Mouse (Mus musculus): Measurements from ENCODE around the gene Ecm1. TPM values are rescaled to one million over a fixed set of nuclear protein-coding genes. Genes with fewer than 3 reads are reported as not detected.
A peak's percentile ranks its signal among the peaks of the same experiment; 100 is the strongest.
"Not testable (repeated sequence)": the region's sequence is repeated elsewhere in the genome, so short reads cannot be mapped to it uniquely, and the experiment has no call there.

The Ecm1 gene
- polyA plus RNA-seq, 1 experiment, result 38.2 TPM

- 25% methylated on average over 11 of the region's 11 CpGs for WGBS
- no peak for TF ChIP-seq POLR2A (IDR thresholded peaks at IDR 0.05; ENCODE audit: borderline replicate concordance, control insufficient read depth, low read depth, low read length)
- TF ChIP-seq CTCF (IDR thresholded peaks at IDR 0.05; ENCODE audit: control insufficient read depth, insufficient read depth, low read length), result no peak
- H3K27ac ChIP-seq (ENCODE audit: control insufficient read depth, insufficient read depth, low read depth, low read length, poor library complexity), result peak overlapping the region; percentile 65
- H3K4me1 ChIP-seq (ENCODE audit: control insufficient read depth, insufficient read depth, low read length), result peaks cover 10% of the 10 kb centered on the region
- no peak overlapping the region for H3K4me3 ChIP-seq (replicated peaks; ENCODE audit: control insufficient read depth, low read depth, low read length)
Measured at GRCm38 (mm10) chr3:95693821-95694807, 45.3 kb downstream of the Ecm1 start.

GRCm38 (mm10) chr3:95692677-95693076, 46.7 kb downstream of the Ecm1 start:
- TF ChIP-seq POLR2A (IDR thresholded peaks at IDR 0.05; ENCODE audit: borderline replicate concordance, control insufficient read depth, low read depth, low read length), result no peak
- no peak for TF ChIP-seq CTCF (IDR thresholded peaks at IDR 0.05; ENCODE audit: control insufficient read depth, insufficient read depth, low read length)
- 54% methylated on average over 6 of the region's 6 CpGs for WGBS
- no peak overlapping the region for H3K4me3 ChIP-seq (replicated peaks; ENCODE audit: control insufficient read depth, low read depth, low read length)
- H3K4me1 ChIP-seq (ENCODE audit: control insufficient read depth, insufficient read depth, low read length), result peaks cover 10% of the 10 kb centered on the region
- H3K27ac ChIP-seq (ENCODE audit: control insufficient read depth, insufficient read depth, low read depth, low read length, poor library complexity), result no peak overlapping the region

GRCm38 (mm10) chr3:95690552-95690951, 48.8 kb downstream of the Ecm1 start:
- not testable (repeated sequence) for H3K4me3 ChIP-seq (replicated peaks; ENCODE audit: control insufficient read depth, low read depth, low read length); H3K27ac ChIP-seq (ENCODE audit: control insufficient read depth, insufficient read depth, low read depth, low read length, poor library complexity); H3K4me1 ChIP-seq (ENCODE audit: control insufficient read depth, insufficient read depth, low read length)
- WGBS, result 84% methylated on average over 2 of the region's 2 CpGs

GRCm38 (mm10) chr3:95689940-95690339, 49.4 kb downstream of the Ecm1 start:
- Histone ChIP-seq H3K27ac (ENCODE audit: control insufficient read depth, insufficient read depth, low read depth, low read length, poor library complexity) (no peak overlapping the region), H3K4me3 (replicated peaks; ENCODE audit: control insufficient read depth, low read depth, low read length) (no peak overlapping the region), H3K4me1 (ENCODE audit: control insufficient read depth, insufficient read depth, low read length) (peaks cover 6% of the 10 kb centered on the region)
- TF ChIP-seq CTCF (IDR thresholded peaks at IDR 0.05; ENCODE audit: control insufficient read depth, insufficient read depth, low read length) (no peak), POLR2A (IDR thresholded peaks at IDR 0.05; ENCODE audit: borderline replicate concordance, control insufficient read depth, low read depth, low read length) (no peak)
- 69% methylated on average over 2 of the region's 2 CpGs for WGBS

- TF ChIP-seq CTCF (IDR thresholded peaks at IDR 0.05; ENCODE audit: control insufficient read depth, insufficient read depth, low read length) (no peak), POLR2A (IDR thresholded peaks at IDR 0.05; ENCODE audit: borderline replicate concordance, control insufficient read depth, low read depth, low read length) (no peak)
- H3K4me3 ChIP-seq (replicated peaks; ENCODE audit: control insufficient read depth, low read depth, low read length), result no peak overlapping the region
- peaks cover 4% of the 10 kb centered on the region for H3K4me1 ChIP-seq (ENCODE audit: control insufficient read depth, insufficient read depth, low read length)
- 52% methylated on average over 11 of the region's 11 CpGs for WGBS
- H3K27ac ChIP-seq (ENCODE audit: control insufficient read depth, insufficient read depth, low read depth, low read length, poor library complexity), result no peak overlapping the region
Measured at GRCm38 (mm10) chr3:95689171-95689915, 50.0 kb downstream of the Ecm1 start.

GRCm38 (mm10) chr3:95687524-95688421, 51.6 kb downstream of the Ecm1 start, which contains the start of gene Adamtsl4:
Gene Adamtsl4, minus strand, starts transcription at chr3:95687917.
- Histone ChIP-seq H3K4me3 (replicated peaks; ENCODE audit: control insufficient read depth, low read depth, low read length) (peak within 1 kb of the TSS; percentile 39), H3K4me1 (ENCODE audit: control insufficient read depth, insufficient read depth, low read length) (no peaks in the 10 kb centered on the region), H3K27ac (ENCODE audit: control insufficient read depth, insufficient read depth, low read depth, low read length, poor library complexity) (no peak within 1 kb of the TSS)
- no peak for TF ChIP-seq POLR2A (IDR thresholded peaks at IDR 0.05; ENCODE audit: borderline replicate concordance, control insufficient read depth, low read depth, low read length)
- TF ChIP-seq CTCF (IDR thresholded peaks at IDR 0.05; ENCODE audit: control insufficient read depth, insufficient read depth, low read length), result no peak
- WGBS, result 10% methylated on average over 50 of the region's 50 CpGs

- Histone ChIP-seq H3K27ac (ENCODE audit: control insufficient read depth, insufficient read depth, low read depth, low read length, poor library complexity) (no peak overlapping the region), H3K4me3 (replicated peaks; ENCODE audit: control insufficient read depth, low read depth, low read length) (no peak overlapping the region), H3K4me1 (ENCODE audit: control insufficient read depth, insufficient read depth, low read length) (no peaks in the 10 kb centered on the region)
- 40% methylated on average over 4 of the region's 4 CpGs for WGBS
- TF ChIP-seq POLR2A (IDR thresholded peaks at IDR 0.05; ENCODE audit: borderline replicate concordance, control insufficient read depth, low read depth, low read length) (no peak), CTCF (IDR thresholded peaks at IDR 0.05; ENCODE audit: control insufficient read depth, insufficient read depth, low read length) (no peak)
Measured at GRCm38 (mm10) chr3:95687168-95687523, 52.2 kb downstream of the Ecm1 start.

Measured in bone marrow, adult 2 months (tissue).